Mouse (Mus musculus): Measurements from ENCODE around the gene Odr4.

- TF ChIP-seq CTCF (IDR thresholded peaks at IDR 0.05; ENCODE audit: extremely low read depth, insufficient read depth, low read length) (no peak), POLR2A (IDR thresholded peaks at IDR 0.05; ENCODE audit: extremely low read depth, insufficient read depth, low read length) (no peak)
These were observed 33.3 kb upstream of the Odr4 start for GRCm38 (mm10) chr1:150426216-150426615.

All from cortical plate, adult 2 months (tissue).